Mouse (Mus musculus) brain, adult 2 months (tissue): ENCODE results near the gene Phf23.

Source experiments
- DNase-seq: peaks from one replicate; pipeline ENCODE4 v3.0.0; 2011; ENCODE audit warnings: low read depth, low spot score

Phf23 gene

GRCm38 (mm10) chr11:70021264-70022132 is 25.9 kb downstream of the Phf23 start:
- DNase-seq = peak; percentile 98

DNA sequence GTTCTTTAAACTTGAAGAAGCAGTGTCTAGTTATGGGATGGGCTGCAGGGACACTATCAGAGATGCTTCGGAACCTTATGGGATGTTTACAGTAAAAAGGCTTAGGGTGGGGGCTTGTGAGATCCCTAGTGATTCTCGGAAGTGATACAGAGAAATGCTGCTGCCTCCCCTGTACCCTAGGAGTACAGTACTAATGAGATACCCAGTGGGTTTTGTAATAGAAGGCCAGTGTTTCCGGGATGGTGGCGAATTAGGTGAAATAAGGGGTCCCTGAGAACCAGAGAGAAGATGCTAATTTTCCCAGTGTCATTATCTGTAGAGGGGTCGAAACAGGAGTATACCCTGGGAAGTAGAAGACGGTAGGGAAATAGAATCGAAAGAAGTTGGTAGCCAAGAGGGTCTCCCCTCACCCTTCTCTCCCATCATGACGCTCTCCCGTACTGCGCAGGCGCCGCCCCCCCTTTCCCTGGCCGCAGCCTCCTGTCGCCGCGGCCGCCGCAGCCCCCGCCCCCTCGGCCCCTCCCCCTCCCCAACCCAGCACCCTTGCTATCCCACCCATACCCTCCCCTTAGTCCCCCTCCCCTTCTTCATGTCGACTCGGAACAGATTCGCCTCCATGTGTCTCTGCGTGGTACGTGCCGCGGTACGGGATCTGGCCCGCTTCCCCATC is 28.0 kb downstream of the Phf23 start:
- peak; percentile 59 for DNase-seq

GRCm38 (mm10) chr11:70024151-70024514 is 28.6 kb downstream of the Phf23 start:
- DNase-seq = no peak

DNA sequence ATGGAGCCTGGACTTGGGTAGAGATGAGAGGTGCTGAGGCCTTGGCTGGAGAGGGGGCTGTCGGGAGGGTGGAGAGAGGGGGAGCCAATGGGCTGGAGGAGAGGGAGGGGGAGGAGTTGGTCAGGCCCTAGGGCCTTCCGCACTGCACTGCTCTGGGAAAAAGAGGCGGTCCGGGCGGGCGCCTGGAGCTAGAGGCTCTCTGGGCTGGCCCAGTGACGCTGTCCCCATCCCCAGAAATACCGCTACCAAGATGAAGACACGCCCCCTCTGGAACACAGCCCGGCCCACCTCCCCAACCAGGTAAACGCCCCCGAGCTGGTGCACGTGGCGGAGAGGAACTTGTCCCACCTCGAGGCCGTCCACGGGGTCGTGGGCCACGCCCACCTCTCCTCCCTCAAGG is 31.1 kb downstream of the Phf23 start:
- peak; percentile 59 for DNase-seq

DNA sequence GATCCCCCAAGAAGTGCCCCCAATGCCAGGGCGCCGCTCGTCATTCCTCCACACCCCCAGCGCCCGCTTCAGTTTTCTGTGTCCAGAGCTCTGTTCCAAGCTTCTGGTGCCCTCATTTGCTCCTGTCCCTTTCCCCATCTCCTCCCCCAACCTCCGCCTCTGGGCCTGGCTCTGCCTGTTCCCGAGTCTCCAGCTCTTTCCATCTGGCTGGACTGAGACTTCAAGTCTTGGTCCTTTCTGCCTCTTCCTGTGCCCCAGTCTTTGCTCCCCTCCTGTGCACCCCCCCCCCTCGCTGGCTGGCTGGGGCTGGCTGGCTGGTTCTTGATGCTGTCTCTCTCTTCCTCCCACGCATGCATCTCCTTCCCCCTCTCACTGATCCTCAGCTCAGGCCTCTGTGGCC is 31.8 kb downstream of the Phf23 start:
- DNase-seq = peak; percentile 83

- DNase-seq = peak; percentile 55
Measured at GRCm38 (mm10) chr11:70028401-70029129, 33.0 kb downstream of the Phf23 start.

DNA sequence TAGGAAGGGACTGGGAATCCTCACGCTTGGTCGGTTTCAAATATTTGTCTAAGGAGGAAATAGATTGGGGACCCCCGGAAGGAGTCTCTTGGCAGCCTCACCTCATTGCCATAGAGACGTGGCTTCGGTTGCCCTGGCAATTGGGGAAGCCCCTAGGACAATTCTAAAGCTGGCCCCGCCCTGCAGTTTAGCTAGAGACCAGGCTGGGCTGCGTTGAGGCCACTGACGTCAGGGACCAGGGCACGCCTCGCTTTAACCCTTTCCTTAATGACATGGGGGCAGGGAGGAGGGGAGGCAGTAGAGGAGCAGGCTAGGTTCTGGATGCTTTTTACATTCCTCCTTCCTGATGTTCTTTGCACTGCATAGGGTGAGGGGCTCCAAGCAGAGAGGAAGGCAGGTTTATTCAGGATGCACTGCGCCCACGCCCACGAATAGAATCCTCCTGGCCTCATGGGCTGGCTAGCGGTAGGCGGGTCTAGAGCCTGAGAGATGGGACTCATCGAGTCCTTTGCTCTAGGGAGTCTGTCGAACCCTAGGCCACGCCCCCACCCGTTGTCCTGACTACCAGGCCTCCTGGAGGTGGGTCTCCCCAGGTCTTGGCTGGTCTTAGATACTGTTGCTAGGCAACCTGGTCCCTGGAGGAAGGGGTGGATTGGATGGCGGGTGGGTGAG is 33.7 kb downstream of the Phf23 start:
- DNase-seq = peak; percentile 95

GRCm38 (mm10) chr11:70029829-70030550 is 34.4 kb downstream of the Phf23 start:
- DNase-seq = peak; percentile 58

DNA sequence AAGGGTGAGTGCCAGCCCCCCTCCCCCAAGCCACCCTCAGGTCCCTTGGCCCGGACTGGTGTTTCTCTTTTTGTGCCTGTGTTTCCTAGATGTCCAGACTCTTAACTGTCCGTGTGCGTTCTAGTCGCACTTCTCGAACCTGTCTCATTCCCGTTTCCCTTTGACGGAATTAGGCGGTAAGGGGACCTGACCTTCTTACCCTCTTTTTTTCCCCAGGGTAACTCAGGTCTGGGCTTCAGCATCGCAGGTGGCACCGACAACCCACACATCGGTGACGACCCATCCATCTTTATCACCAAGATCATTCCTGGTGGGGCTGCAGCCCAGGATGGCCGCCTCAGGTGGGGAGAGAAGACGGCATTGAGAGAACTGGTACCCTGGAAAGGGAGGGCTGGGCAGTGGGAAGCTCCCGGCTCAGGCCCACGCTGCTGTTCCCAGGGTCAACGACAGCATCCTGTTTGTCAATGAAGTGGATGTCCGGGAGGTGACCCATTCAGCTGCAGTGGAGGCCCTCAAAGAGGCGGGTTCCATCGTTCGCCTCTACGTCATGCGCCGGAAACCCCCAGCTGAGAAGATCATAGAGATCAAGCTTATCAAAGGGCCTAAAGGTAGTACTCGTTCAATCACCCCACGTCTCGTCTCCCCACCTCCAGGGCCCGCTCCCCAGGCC is 35.2 kb downstream of the Phf23 start:
- DNase-seq = no peak

- DNase-seq = no peak
Measured at GRCm38 (mm10) chr11:70031321-70031670, 35.7 kb downstream of the Phf23 start.

GRCm38 (mm10) chr11:70038174-70038573 is 42.6 kb downstream of the Phf23 start:
- DNase-seq = no peak

- DNase-seq = no peak
Measured at GRCm38 (mm10) chr11:70039631-70040030, 44.1 kb downstream of the Phf23 start.

- DNase-seq = peak; percentile 58
Measured at GRCm38 (mm10) chr11:70040184-70040583, 44.6 kb downstream of the Phf23 start.

GRCm38 (mm10) chr11:70042309-70043085 is 46.9 kb downstream of the Phf23 start:
- DNase-seq = no peak

DNA sequence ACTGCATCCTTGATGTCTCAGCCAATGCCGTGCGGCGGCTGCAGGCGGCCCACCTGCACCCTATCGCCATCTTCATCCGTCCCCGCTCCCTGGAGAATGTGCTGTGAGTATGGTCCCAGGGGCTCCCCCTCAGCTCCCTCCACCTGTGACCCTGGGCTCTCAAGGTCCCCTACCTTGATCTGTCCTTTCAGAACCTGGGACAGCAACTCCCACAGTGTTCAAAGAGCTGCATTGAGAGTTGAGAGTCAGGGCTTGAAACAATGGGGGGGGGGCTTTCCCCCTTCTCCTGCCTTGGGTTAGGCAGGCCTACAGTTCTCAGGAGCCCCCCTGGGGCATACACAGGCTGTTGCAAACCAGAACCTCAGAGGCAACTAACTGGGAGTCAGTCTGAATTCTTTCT is 48.1 kb downstream of the Phf23 start:
- no peak for DNase-seq

DNA sequence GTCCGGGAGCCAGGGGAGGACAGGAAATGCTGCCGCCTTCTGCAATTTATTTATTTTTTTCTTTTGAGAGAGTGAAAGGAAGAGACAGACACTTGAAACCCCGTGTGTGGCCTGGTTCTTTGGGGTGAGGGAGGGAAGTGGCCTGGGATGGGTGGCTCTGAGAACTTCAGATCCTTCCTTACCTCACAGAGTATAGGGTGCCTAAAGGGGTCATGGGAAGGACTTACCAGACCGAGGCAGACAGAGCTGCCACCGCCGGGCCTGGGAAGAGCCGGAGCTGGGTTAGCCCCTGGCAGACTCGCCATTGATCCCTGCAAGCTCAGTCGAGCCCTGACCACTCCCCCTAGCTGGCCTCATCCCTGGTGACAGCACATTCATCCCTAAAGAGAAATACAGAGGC is 49.9 kb downstream of the Phf23 start:
- DNase-seq = no peak

GRCm38 (mm10) chr11:70049366-70049765 is 53.8 kb downstream of the Phf23 start:
- DNase-seq = no peak
